Mouse (Mus musculus): Measurements from ENCODE around the gene Sptbn1.
"Not testable (repeated sequence)": the region's sequence is repeated elsewhere in the genome, so short reads cannot be mapped to it uniquely, and the experiment has no call there.

Sptbn1 gene

DNA sequence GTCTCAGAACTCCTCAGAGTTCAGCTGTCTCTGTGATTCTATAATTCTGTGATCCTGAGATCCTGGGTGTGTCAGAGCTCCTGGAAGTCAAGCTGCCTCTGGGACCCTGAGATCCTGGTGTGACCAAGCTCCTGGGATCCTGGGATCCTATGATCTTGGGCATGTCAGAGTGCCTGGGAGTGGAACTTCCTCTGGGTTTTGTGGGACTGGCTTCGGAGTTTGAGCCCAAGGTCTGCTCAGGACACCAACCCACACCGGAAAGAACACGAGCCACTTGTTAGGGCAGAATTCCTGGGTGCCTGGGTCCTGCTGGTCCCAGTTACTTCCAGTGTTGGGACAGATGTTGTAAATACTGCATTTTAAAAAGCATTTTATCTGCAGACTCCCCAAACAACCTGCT, 12.8 kb downstream of the Sptbn1 start:
- not testable (repeated sequence) for DNase-seq (ENCODE audit: low read depth)

DNA sequence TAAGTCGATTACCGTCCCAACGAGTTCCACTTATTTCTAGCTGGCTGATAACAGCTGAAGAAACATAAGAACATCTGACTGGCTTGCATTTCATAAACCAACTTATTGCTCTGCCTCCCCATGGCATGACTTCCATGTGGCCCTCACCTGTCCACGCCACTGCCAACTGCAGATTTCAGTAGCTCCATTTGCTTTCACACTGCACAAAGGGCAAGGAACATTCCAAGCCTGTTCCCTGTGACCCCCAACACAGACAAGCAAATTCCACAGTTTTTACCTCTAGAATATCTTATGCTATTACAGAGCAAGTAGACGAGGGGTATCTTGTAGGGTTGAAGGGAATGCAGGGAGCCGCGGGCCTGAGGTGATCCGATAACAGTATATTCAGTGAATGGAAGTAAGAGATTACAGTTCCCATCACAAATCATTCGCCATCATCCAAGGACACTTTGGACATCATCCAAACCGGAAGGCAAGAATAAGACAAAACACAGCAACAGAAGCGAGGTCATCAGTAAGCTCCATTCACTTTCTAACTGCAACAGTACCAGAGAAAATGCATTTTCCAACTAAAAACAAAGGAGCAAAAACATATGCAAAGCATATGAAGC, 16.6 kb downstream of the Sptbn1 start:
- DNase-seq (ENCODE audit: low read depth): no peak

DNA sequence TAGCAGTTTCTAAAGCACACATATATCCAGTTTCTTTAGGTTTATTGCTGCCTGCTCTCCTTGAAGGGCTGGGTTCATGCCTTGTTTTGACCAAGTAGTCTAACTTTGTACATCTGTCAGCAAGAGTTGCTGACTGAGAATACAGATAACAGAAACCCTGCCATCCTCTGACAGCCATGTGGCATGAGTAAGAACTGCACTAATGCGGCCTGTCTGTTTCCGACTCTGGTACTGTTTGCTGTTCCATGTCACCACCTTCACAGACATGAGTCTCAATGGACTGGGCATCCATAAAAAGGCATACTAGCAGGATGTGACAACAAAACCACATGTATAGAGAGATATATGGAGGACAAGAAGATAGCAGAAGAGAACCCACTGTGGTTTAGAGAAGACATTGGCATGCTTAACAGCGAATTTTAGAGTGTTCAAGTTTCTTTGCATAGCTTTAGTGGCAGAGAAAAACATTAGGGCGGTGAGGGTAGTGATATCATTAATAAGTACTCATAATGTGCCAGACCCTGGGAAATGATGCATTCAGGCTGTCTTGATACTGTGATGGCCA, 18.4 kb downstream of the Sptbn1 start:
- DNase-seq (ENCODE audit: low read depth): no peak

DNA sequence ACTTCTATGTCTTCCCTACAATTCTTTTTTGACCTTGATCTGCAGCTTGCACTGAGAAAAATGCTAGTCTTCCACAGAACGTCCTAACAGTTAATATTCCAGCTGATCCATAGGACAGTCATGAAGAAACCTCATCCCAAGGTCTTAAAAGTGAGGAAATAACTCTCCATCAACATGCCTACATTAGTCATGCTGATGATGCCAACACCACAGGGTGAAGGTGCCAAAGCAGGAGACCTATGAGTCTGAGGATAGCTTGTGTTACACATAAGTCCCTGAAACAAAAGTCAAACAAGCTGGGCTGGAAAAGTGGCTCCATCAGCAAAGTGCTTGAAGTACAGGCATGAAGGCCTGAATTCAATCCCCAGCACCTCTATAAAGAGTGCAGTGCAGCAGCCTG, 20.9 kb downstream of the Sptbn1 start:
- no peak for DNase-seq (ENCODE audit: low read depth)

DNA sequence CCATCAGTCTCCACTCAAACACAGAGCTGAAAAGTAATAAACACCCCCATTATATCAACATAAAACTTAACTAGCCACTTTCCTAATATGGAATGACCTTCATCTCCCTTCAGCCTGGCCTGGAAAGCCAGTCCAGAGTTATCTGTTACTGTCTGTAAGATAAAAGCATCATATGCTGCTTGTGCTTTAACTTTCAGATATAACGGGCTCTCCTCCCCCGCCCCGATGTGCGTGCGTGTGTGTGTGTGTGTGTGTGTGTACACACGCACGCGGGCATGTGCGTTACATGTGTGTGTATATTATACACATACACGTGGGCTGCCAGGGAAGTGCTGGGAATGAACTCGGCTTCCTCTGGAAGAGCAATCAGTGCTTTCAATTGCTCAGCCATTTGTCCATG, 21.8 kb downstream of the Sptbn1 start:
- no peak for DNase-seq (ENCODE audit: low read depth)

DNA sequence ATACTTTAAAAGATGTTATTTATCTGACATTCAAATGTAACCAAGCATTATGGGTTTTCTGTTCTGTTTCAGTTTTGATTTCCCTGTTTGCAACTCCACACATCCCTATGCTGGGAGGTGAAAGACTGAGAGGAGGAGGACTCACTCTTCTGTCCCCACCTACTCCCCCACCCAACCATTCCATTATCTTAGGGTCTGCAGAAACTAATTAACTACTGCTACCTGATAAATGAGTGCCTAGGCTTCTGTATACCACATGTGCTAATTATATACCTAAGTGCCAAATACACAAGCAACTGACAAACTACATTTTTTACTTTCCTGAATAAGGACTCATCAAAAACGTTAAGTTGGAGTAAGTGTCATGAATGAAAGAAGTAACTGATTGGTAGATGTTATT, 23.8 kb downstream of the Sptbn1 start:
- DNase-seq (ENCODE audit: low read depth): no peak

DNA sequence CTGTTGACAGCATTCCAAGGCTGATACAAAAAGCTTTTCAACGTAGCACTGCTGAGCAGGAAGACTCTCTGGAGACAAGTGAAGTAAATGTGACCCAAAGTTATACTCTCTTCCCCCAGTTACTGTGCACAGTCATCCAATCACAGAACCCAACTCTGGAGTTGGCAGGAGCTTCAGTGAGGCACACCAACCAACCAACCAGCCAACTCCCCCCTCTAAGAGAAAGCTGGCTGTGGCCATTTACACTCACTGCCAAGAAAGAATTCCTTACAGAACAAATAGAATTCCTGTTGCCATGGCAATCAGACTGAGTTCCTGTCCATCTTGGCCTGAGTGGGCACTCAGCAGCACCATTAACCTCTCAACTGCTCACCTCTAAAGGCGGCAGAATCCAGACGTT, 24.4 kb downstream of the Sptbn1 start:
- DNase-seq (ENCODE audit: low read depth): no peak

DNA sequence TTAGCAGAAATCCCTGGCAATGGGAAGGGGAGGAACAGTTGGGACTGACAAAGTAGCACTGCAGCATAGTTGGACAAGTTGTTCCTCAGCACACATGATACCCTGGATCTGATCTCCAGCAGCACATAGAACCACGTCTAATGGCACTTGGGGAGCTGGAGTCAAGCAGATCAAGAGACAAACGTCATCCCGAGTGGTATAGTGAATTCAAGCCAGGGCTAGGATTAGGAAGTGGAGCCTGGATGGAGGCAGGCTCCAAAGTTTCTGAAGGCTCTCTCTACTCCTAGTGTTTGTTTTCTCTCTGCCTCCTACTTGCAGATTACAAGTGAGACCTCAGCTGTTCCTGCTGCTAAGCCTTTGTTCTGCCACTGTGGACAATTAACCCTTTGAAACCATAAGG, 27.1 kb downstream of the Sptbn1 start:
- no peak for DNase-seq (ENCODE audit: low read depth)

DNA sequence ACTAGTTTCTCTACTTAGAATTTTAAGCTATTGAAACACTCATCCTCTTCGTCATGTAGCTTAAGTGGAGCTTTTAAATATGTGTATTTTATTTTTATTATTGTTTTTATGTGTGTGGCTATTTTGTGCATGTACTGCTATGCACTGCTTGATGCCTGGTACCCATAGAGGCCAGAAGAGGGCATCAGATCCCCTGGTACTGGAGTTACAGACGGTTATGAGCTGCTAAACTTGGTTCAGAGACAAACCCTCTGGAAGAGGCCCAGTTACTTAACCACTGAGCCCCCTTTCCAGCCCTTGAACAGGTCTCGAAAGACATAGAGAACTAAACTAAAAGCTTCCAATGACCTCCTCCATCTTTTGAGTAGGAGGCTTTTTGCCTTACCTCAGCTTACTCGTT, 30.0 kb downstream of the Sptbn1 start:
- DNase-seq (ENCODE audit: low read depth): no peak

DNA sequence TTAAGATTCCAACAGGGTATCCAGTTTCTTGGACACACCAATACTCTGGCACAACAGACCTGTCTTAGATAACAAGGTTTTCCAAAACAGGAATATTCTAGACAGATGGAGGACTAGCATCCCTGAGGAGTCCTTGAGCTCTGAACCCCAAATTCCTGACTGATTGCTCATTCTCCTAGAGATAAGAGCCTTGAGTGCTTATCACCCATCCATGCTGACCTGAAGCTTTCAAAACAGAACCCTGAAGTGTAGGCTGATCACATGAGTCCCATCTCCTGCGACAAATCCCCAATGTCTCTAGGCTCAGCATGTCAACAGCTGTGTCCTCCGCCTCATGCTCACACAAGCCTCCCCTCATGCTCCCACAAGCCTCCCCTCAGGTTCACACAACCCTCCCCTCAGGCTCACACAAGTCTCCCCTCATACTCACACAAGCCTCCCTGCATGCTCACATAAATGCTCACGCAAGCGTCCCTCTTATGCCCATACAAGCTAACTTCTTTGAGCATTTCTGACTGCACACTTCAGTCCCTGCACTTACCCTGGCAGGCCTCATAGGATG, 31.2 kb downstream of the Sptbn1 start:
- DNase-seq (ENCODE audit: low read depth): no peak

DNA sequence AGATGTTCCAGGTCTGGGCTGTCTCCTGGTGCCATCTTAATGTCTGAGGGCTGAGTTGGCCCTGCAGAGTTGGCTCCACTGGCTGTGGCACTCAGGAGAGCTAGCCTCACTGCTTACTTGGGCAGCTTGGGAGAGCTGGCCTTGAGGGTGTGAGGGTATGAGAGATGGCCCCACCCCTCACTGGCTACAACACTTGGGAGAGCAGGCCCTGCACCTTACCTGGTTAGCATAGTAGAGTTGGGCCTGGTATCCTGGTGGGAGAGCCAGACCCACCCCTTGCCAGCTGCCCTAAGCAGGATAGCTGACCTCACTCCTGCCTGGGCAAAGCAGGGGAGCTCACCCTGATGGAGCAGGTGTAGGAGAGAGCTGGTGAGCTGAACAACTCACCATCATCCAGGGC, 32.3 kb downstream of the Sptbn1 start:
- DNase-seq (ENCODE audit: low read depth): no peak

DNA sequence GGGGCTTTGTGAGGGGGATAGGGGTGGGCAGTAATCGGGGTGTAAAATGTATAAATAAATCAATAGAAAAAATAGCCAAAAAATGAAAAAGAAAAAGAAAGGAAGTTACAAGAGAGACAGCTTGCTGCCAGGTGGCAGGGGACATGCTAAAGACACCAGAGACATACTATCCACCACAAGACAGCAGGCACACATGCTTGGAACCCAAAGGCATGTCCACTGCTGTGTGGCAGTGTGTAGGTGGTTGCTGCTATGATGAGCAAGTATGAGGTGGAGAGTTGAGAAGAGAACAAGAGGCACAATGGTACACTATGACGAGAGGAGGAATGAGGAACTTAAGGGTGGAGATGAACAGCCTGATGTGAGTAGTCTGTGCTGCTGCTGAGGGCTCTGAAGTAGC, 32.8 kb downstream of the Sptbn1 start:
- no peak for DNase-seq (ENCODE audit: low read depth)

DNA sequence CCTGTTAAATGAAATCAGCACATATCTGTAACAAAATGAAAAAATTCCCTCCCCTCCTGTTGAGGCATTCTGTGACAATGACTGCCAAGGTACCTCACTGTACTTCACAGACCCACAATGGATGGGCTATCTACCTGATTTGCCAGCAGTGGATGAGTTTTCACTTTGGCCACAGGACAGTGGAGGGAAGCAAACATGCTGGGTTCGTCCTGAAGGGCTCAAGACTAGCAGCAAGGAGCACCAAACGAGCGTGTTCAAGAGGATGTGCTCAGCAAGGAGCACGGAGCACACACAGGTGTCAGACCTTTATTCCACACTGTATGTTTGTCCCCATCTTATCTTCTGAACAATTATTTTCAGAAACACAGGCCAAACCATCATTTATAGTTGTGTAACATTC, 34.0 kb downstream of the Sptbn1 start:
- DNase-seq (ENCODE audit: low read depth): no peak

DNA sequence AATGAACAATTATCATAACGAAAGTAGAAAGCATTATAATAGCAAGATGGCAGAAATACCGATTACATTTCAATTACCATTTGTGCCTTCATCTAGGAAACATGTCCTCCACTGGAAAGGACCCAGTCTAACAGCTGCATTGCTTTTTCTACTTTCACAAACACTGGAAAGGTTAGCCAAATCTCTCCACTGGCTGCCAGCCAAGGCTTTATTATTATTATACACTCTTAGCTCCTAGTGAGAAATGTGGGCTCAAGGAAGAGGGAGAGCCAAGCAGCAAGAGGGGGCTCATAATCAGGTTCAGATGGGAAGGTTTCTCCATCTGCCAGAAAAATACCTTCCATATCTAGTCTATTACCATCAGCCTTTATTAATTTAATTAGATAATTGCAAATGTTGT, 35.9 kb downstream of the Sptbn1 start:
- no peak for DNase-seq (ENCODE audit: low read depth)

DNA sequence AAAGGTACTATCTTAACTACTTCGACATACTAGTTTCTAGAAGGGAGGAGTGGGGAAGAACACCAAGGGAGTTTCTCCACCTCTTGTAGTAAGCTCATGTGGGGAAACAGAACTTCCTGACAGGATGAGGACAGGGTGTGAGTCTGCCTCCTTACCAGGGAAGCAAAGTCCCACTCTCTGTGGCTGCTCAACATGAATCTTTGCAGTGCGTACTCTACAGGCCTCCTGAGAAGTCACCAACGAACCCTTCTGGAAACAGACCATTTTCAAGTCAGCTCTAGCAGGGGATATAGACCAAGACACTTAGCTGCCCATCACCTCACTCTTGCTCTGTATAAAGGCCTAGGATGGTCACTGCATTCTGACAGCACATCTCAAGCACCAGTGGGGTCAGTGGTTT, 36.6 kb downstream of the Sptbn1 start:
- DNase-seq (ENCODE audit: low read depth): no peak

DNA sequence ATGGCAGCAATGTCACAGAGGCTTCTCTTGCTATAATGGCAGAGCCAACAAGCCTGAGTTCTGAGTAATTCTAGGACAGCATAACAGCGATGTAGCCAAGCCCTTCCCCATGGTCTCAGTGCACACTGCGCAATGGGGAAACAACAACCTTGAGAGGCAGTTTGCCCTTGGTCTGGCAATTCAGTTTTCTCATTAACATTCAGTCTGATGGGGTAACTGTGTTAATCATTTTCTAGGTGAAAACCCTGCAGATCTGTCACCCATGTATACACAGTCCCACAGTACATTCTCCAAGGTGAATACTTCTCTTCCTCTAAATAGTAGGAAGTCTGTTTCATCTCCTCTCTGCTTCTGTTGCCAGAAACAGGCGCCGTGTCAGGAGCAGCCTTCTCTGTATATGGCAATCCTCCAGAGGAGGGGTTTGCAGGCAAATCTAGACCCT, 37.6 kb downstream of the Sptbn1 start:
- no peak for DNase-seq (ENCODE audit: low read depth)

DNA sequence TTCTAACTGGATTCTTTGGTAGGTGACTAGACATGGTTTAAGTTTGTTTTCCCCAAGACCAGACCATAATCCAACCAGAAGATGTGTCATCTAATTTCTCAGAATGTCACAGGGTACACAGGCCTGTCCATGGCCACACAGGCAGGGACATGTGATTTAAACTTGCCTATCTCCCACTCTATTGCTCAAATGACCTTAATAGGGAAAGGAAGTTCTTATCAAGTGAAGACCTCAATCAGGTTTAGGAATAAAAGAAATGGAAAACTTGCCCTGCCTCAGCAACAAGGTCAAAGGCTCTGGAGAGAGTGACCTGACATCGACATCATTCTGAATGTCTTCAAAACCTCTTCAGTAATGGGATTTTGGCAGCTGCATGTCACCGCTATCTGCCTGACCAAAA, 41.2 kb downstream of the Sptbn1 start:
- no peak for DNase-seq (ENCODE audit: low read depth)

DNA sequence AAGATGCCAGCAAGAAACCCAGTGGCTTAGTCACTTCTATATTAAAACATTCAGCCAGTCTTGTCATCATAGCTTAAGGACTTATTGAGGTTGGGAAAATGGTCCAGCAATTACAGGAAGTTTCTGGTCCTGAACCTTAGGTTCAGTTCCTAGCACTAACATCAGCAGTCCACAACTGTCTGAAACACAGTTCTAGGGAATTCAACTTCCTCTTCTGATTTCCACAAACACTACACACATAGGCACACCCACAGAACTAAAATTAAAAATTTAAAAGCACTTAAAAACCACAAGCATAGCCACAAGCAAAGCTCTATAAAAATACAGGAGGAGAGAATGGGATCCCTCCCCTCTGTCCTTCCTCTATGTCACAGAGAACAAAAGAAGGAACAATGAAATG, 43.4 kb downstream of the Sptbn1 start:
- no peak for DNase-seq (ENCODE audit: low read depth)

DNA sequence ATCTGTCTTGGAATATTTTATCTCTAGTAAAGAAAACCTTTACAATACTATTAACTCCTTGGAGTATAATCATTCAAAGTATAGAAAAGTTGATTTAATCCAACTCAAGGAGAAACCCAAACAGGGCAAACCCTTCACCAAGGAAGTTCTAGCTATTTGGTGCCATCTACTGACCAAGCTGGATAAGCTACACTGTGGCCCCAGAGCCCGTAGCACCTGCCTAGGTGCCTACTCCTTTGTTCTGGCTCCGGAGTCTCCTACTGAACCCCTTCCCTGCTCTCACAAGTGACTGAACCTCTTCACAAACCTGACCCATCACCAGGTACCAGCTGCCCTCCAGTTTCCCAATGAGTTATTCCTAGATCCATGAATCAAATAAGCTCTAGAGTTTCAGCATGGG, 45.3 kb downstream of the Sptbn1 start:
- no peak for DNase-seq (ENCODE audit: low read depth)

DNA sequence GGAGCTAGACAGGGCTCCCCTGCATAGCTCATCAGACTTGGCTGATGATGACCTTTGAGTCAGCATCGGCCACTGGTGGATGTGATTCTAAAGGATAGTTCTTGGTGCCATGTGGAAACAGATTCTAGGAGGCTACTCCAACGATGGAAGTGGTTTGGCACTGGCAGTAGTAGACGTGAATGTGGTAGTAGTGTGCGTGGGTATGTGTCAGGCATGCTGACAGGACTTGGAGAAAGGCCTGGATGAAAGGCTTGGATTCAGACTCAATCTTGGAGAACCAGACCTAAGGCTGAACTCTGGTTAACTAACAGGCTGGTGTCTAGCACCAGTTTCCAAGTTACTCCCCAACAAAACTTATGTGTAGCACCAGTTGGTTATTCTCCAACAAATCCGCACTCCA, 46.9 kb downstream of the Sptbn1 start:
- DNase-seq (ENCODE audit: low read depth): no peak

DNA sequence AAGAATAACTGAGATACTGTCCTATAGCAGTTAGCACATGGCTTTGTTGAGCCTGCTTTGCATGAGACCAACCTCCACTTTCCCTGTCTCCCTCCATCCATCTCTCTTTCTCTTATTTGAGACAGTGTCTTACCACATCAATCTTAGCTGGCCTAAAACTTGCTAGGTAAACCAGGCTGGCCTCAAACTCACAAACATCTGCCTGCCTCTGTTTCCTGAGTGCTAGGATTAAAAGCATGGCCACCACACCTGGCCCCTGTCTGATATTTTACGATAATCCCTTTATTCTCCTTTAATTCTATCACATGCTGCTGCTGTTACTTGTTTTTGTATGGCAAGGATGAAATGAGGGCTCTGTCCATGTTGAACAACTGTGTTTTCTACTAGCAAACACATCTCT, 49.6 kb downstream of the Sptbn1 start:
- DNase-seq (ENCODE audit: low read depth): no peak

DNA sequence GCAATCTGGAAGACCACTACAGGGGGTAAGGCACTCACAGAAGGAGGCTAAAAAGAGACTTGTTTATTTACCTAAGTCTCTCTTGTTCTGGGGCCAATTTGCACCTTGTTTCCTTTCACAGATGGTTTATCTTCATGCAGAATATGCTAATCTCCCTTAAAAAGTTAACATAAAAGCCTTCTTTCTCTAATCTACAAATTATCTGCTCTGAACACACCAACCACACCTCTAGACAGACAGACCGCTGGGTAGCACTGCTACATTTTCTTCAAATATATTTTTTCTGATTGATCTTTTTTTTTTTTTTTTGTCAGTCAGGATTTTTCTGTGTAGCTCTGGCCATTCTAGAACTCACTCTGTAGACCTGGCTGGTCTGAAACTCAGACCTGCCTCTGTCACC, 50.5 kb downstream of the Sptbn1 start:
- DNase-seq (ENCODE audit: low read depth): no peak

DNA sequence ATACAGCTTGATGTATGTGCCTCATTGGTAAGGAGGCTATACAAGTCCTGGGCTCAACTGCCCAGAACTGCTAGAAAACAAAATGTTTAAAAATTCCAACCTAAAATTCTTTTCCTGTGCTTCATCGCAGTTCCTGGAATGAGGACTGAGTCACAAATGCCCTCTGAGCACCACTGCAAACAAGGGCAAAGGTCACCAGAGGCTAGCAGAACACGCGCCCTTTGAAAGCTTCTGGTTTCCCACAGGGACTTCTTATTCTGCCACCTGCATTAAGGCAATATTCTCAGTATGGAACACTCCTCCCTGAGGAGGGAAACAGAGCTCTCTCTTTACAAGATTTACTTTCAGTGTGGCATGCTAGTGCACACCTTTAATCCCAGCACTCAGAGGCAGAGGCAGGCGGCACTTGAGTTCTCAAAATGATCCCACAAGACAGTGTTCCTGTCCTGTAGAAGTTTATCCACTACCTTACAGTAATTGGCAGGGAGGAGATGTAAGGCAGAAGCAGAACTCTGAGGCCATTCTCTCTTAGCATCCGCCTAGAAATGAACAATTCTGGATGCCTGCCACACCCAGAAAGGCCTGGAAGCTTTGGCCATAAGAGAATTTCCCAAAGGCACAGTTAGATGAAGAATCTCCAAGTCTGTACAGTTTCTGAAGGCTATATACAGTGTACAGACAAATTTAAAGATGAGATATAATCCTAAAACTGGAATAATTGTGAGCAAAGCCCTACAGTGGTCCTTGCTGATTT, 56.1 kb downstream of the Sptbn1 start:
- DNase-seq (ENCODE audit: low read depth): no peak

DNA sequence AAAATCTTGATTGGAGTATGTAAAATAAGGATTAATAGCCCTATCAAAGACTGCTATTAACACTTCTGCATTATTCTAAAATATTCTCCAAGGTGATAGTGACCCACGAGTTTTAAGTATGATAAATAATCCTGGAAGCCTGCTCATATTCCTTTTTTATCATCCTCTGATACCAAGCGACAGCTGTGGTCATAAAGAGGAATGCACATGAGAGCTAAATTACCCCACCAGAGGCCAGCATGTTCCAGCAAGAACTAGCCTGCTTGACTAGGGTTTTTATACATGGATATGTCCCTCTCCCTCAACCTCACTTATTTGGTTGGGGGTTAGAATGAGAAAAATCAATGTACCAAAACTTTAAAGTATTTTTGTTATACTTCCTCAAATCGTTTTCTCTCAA, 56.8 kb downstream of the Sptbn1 start:
- no peak for DNase-seq (ENCODE audit: low read depth)

All from c-Kit-positive CD71-positive TER-119-negative erythroid progenitor cells, embryonic 14.5 days (primary cell).